Mouse (Mus musculus) heart, adult 11 months (tissue): ENCODE results near the gene Skint8.
"Not testable (repeated sequence)": the region's sequence is repeated elsewhere in the genome, so short reads cannot be mapped to it uniquely, and the experiment has no call there.

ENCODE experiments used
- DNase-seq: peaks from one replicate; pipeline ENCODE4 v3.0.0; 2022

Gene Skint8

DNA sequence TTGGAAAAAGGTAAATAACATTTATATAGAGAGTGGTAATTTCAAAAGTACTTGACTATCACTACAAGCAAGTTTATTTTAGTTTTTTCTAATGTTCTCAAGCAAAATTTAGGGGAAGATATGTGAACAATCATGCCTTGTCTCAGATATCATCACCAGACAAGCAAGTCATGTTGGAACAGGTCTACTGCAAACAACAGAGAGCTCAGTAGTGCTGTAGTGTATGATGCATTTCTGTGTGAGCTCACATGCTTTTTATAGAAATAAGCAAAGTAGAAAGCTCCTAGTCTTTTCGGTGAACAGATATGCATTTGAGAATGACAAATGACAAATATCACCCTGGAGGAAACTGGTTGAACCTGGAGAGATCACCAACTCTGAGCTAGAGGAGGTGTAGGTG, at the start of gene Skint8:
Gene Skint8 (plus strand): TSS at position 301 of the 400 bp plus-strand sequence.
- no peak for DNase-seq

DNA sequence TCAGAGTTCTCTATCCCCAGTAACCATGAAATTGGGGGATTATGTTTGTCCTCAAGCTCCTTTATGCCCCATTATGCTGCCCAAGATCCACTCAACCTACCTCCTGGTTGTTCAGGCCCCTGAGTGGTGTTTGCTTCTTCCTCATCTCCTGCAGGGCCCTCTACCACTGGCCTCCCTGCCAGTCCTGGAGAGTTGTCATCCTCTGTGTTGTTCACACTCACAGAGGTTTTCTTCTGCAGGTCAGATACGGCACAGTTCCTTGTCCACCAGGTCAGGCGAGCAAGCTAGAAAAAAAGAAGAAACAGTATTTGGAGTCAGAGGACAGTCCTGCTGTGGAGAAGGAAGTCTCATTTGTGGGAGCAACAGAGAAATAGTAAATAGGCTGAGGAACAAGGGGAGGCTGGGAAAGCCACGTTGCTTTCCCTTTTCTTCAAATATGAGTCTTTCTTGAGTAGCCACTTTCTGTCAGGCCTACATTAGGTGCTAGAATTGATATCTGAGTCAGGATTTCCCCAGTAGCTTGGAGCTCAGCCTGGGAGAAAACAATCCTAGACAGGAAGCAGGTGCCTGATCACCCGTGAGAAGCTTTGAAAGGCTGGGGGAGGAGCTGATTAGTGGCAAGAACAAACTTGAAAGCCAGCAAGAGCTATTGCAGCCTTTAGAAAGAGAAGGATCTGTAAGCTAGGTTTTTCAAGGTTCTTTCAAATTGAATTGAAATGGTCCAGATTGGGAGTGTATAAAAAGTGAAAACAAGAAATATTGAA, 38.9 kb upstream of the Skint8 start:
- DNase-seq, result peak; percentile 71

DNA sequence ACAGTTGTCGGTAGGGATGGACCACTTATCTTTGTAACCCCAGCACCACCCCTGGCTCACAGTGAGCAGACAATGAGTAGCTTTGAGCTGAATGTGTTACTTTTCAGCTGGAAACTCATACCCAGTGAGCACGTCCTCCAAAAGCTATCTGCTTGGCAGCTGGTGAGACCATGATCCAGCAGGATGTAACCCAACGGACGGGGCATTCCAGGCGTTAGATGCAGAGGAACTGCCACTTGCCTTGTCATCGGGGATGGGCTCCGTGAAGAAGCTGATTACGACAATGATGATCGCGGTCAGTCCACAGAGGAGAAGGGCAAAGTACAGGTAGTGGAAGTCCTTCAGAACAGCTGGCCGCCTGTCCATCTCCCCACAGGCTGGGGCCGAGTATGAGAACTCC, 35.6 kb upstream of the Skint8 start:
- DNase-seq, result peak; percentile 63

DNA sequence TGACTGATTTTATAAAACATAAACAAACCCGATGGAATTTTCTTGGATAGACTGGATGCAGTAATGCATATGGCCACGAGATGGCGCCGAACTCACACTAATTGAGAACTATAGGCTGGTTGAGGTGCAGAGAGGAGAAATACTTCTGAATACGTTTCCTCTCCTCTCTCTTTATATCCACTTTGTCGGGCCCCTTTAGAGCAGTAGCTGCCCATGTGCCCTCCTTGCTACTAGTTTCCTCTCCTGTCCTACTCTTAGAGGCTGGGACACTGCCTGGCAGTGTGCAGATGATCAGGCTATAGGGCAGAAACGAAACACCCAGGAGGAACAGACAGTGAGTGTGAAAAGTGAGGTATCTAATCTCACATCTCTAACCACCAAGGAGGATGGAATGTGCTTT, 33.2 kb upstream of the Skint8 start:
- DNase-seq, result peak; percentile 92

DNA sequence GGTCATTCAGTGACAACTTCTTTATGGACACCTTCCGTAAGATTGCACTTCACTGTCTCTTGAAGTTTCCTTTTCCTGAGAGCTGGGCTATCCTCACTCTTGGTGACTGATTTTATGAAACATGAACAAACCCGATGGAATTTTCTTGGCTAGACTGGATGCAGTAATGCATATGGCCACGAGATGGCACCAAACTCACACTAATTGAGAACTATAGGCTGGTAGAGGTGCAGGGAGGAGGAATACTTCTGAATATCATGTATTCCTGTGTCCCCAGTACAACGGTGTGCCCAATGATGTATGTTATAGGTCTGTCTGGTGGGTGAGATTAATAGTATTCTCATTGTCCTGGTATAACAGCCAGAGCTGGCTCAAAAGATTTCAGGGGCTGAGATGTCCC, 32.6 kb upstream of the Skint8 start:
- DNase-seq, result peak; percentile 93

- DNase-seq, result no peak
Measured at GRCm38 (mm10) chr4:111892138-111892537, 27.1 kb upstream of the Skint8 start.

DNA sequence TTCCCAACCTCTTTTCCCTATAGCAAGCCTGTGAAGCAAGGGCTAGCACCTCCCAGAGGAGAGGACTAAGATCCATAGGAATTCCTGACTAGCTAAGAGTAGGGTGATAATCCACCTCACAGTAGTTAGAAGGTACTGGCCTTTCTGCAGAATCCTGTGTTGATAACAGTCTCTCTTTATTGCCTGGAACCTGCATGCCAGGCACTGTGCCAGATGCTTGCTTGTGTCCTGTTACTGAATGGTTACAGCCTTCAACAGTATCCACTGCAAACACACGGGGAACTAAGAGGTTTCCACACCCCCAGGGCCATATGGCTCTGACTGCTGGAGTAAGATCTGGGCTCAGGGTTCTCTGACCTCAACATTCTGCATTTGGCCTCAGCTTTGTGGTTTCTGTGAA, 21.4 kb upstream of the Skint8 start:
- peak; percentile 81 for DNase-seq

DNA sequence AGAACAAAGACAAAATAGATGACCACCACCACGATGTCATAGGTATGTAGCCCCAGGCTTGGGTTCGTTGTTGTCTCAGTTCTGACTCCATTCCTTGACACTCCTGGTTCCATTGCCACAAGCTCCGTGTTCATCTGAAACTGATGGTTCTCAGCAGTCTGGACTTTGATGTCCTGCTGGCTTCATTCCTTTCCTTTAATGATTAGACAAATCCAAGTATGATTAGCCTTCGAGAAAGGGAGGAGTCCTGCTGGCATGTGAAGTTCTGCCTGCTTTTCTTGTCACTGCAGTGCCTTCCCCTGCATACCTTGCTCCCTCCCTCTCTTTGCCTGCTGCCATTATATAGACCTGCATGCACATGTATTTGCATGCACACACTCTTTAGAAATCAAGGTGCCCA, 20.6 kb upstream of the Skint8 start:
- DNase-seq, result peak; percentile 11

DNA sequence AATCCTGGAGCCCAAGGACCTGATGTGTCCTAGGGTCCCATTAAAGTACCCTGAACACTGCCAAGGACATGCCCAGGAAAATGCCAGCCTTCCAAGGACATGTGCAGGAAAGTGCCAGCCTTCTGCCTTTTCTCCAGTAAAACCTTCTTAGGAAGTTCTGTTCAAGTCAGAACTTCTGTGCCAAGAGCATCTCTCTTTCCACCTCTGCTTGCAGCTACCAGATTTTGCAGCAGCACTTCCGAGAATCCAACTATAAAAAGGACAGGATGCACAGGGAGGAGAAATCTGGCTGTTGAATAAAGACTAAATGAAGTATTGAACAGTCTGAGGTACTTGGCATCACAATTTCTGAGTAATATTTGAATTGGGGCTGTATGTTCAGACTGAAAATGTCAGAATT, 18.7 kb upstream of the Skint8 start:
- DNase-seq, result peak; percentile 30

DNA sequence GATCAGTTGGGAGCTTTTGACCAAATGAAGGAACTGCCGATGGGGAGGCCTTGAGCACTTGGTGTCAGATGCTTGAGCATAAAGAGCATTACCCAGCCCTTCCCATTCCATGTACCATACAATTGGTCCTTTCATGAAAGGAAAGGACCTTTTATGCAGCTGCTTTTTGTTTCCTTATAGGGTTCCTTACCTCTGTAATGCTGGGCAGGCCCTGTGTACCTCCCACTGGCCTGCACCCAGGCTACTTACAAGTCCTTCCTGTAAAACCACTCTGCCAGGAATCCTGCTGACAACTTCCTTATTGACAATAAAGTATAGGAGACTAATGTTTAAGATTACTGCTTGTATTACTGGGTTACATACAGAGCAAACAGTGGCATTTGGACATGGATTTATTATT, 17.7 kb upstream of the Skint8 start:
- DNase-seq, result no peak

DNA sequence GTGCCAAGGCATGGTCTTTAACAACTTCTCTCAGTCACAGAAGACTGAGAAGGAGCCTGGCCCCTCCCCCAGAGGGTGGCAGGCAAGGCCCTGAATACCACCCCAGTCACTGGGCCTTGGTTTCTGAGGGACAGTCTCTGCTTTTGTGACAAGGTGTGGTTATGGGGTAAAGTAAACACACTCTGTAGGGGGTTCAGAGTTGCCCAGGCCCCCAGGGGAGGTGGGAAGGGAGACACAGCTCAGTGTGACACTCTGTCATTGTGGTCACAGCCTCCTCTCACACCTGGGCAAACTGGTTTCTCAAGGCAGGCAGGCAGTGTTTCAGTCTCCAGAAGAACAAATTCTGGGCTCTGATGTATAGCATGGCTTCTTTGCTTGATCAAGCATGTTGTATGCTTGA, 16.4 kb upstream of the Skint8 start, which contains the start of gene Slc5a9:
Gene Slc5a9 (minus strand): TSS at position 144 of the 400 bp plus-strand sequence.
- DNase-seq, result peak; percentile 31

- peak; percentile 9 for DNase-seq
Measured at GRCm38 (mm10) chr4:111907926-111908325, 11.3 kb upstream of the Skint8 start.

DNA sequence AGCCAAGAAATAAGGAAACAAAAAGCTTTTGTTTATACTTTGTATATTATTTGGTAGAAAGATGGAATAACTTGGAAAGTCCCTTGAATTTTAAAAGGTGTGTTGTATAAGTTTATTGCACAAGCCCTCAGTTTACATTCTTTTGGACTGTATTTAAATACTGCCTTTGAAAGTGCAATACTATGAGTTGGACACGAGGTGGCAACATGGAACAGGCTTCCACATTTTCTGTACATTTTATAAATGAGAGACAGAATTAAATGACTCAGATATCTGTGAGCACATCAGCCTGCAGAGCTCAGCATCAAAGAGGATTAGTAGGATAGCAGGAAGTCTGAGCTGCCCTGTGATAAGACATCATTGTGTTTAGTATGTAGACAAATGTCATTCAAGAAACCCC, 42.1 kb downstream of the Skint8 start:
- DNase-seq, result no peak

GRCm38 (mm10) chr4:111963241-111963640, 44.0 kb downstream of the Skint8 start:
- not testable (repeated sequence) for DNase-seq

- DNase-seq, result no peak
Measured at GRCm38 (mm10) chr4:111963669-111964068, 44.5 kb downstream of the Skint8 start.

DNA sequence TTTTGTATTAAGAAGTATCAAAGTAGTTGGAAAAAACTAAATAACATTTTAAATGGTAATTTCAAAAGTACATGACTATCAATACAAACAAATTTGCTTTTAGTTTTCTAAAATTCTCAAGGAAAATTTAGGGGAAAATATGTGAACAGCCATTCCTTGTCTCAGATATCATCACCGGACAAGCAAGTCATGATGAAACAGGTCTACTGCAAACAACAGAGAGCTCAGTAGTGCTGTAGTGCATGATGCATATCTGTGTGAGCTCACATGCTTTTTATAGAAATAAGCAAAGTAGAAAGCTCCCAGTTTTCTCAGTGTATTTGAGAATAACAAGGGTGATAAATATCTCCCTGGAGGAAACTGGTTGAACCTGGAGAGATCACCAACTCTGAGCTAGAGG, 53.4 kb downstream of the Skint8 start, which contains the start of gene Skint7:
Gene Skint7 (plus strand): TSS at position 301 of the 400 bp plus-strand sequence.
- no peak for DNase-seq
